Mouse (Mus musculus) A20 (cell line): ENCODE measurements around the gene Slc25a48.

Experiments used
- DNase-seq: peaks from one replicate; pipeline ENCODE4 v3.0.0-alpha.2; 2011; ENCODE audit warnings: low read depth, low spot score

Gene Slc25a48

DNA sequence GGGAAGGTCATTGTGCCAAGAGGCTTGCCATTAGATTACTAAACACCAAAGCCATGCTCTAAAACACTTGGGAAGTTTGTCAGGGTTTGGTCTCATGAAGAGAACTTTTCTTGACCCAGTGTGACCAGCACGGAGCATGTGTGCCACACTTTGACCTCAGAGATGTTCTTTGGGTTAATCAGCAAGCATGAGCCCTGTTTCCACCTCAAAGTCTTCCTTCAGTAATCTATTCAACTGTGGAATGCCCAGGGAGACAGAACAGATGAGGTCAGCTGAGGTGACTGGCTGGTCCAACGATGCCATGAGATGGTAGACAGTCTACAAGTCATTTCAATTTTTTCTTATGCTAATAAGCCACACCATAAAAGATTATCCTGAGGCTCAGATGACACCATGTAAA is 71.6 kb downstream of the Slc25a48 start:
- DNase-seq: no peak

DNA sequence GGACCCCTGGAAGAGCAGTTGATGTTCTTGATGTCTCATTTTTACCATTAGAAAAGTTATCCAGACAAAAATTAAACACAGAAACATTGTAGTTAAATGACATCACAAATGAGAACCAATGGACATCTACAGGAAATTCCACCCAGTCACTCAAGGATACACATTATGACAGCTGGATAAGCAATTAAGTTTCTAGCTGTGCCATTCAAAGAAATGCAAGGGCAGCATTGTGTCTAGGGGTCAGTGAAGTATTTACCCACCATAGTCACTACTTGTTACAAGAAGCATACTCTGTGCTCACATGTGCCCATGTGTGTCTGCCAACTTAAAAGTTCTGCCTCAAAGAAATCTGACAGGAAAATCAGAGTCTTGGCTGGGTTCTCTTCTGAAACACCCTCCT is 75.4 kb downstream of the Slc25a48 start:
- DNase-seq: no peak

DNA sequence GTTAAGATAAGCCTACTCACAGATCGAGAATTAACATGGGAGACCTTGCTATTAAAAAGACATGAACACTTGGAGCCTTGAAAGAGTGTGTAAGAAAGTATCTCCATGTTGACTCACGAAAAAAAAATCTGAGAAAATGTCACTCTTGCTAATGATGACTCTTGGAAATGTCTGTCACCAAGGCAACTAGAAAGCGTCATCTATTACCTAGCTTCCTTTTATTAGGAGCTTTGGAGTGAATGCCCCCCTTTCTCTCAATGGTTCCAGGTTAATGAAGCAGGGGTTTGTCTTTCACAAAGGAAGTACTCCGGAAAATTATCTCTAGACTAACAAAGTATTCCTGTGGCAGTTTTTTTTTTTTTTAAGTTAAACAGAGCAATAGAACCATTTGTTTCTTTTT is 78.2 kb downstream of the Slc25a48 start:
- DNase-seq: no peak

DNA sequence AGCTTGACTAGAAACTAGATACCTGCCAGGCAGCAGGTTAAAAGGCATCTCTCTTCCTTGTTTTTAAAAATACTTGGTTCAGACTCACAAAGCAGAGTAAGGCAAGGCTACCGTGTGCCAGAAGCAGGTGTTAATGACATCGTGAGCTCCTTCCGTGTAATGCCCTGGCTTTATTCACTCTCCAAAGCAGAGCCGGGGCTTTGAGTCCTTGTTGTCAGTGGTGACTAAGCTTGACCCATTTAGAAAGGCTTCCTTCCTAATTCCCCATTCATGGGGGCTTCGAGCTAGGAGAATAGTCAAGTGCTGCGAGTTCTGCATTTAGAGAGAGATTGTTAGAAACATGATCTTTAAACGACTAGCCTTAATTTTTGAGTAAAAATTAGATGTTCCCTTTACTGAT is 78.7 kb downstream of the Slc25a48 start:
- DNase-seq: no peak

DNA sequence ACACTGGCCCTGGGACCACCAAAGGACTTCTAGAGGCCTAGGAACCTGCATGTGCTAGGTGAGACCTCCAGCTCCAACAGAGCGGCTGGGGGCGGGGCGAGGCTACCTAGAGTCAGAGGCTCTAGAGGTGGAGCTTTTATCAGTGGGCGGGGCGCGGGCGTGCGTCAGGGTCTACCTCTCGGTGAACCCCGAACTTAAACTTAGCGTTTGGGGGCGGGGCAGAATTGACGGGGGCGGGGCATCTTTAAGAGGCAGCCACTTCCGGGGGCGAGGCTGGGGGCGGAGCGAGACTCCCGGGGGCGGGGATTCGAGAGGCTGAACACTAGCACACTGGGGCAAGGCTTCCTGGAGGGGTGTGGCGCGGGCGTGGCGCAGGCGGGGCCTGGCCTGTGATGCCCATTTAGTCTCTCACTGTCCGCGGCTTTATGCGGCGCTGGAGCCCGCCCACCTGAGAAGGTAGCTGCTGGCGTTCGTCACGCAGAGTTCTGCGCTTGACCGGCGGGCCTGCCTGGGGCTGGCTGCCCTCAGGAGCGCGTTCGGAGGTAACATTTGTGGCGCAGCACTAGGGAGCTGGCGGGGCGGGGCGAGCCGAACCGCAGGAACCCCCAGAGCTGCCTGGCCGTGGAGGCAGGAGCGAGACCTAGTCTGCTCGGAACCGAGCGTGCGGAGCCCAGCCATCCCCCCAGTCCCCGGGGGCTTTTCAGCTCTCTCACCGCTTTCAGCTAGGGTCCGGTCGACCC is 84.1 kb downstream of the Slc25a48 start, which contains the start of gene Fbxl21:
Gene Fbxl21, plus strand, starts transcription at position 392 of the 740 bp plus-strand sequence.
- peak; percentile 94 for DNase-seq

DNA sequence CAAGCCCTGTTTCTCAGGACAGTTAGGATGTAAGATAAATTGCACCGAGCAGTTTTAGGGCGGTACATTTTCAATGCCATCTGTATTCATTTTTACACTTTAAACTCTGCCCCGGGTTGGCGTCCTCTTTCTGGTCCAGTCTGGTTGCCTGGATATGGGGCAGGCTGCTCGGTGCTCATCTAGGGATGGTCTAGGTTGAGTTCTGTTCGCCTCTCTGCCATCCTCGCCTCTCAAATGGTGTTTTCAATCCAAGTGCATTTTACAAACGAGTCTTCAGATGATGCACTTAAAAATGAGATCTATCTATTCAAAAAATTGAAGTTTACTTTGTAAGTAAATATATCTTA is 84.6 kb downstream of the Slc25a48 start:
- DNase-seq: no peak
